Comparison of ENCODE assay signal across 24 mouse cellular contexts in the genomic region with DNA sequence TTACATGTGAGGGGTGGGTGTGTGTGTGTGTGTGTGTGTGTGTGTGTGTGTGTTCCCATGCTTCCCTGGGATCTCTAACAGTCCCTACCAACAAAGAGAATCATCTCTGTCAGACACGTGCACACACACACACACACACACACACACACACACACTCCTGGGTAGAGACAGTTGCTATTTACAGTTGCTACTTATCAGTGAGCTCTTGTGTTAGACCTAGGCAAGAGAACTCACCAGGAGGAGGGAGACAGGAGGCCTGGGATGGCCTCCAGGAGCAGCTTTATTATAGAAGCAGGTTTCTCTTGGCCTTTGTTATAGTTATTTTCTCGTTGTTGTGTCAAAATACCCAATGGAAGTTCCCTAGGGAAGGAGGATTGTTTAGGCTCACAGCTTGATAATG.
DNase-seq lines count a peak whose midpoint lies in the region; ATAC-seq and TF ChIP-seq lines count a peak whose summit lies in the region.
"Had no signal": no experiment of that assay in that cellular context is flagged by ENCODE, and none has a peak within 500 bp of the region (broad histone marks: within the 10 kb centered on the region; RNA-seq: fewer than 3 reads in every experiment).

No protein-coding gene starts in this region.

- no peaks in the 10 kb centered on the region for H3K27me3 ChIP-seq in heart, embryonic 12.5 days (replicated peaks)
- H3K27me3 ChIP-seq in heart, embryonic 11.5 days (ENCODE audit: control insufficient read depth, insufficient read depth, low read length), result no peaks in the 10 kb centered on the region
- H3K27me3 ChIP-seq: embryonic facial prominence, embryonic 13.5 days; embryonic facial prominence, embryonic 15.5 days; forebrain, embryonic 12.5 days had no signal

- no peak overlapping the region for H3K27ac ChIP-seq in heart, embryonic 12.5 days (ENCODE audit: poor library complexity, severe bottlenecking)
- H3K27ac ChIP-seq in heart, embryonic 11.5 days (ENCODE audit: low read depth, low read length), result no peak overlapping the region
- H3K27ac ChIP-seq in layer of hippocampus, adult 2 months, result no peak overlapping the region
- H3K27ac ChIP-seq: embryonic facial prominence, embryonic 13.5 days; embryonic facial prominence, embryonic 15.5 days; forebrain, embryonic 10.5 days; forebrain, embryonic 12.5 days had no signal

- WGBS in heart, embryonic 12.5 days, result 42% methylated on average over 2 of the region's 2 CpGs
- 38% methylated on average over 2 of the region's 2 CpGs for WGBS in heart, embryonic 11.5 days (ENCODE audit: insufficient replicate concordance)

- no peak for TF ChIP-seq CTCF in layer of hippocampus, adult 2 months (conservative IDR thresholded peaks at IDR 0.05)

- H3K36me3 ChIP-seq in heart, embryonic 12.5 days, result no peaks in the 10 kb centered on the region
- H3K36me3 ChIP-seq in heart, embryonic 11.5 days (ENCODE audit: control insufficient read depth, insufficient read depth, low read length), result no peaks in the 10 kb centered on the region
- H3K36me3 ChIP-seq: embryonic facial prominence, embryonic 13.5 days; embryonic facial prominence, embryonic 15.5 days; forebrain, embryonic 10.5 days; forebrain, embryonic 12.5 days had no signal

- DNase-seq in heart, adult 18-20 months, result peak; percentile 36 to 40
- DNase-seq in heart, adult 9 months (ENCODE audit: low spot score in 2 of 2), result peak; percentile 11 to 21
- peak; percentile 19 to 40 for DNase-seq in heart, postnatal 10 days
- peak; percentile 15 for DNase-seq in heart, postnatal 4 days
- no peak for DNase-seq in frontal cortex, postnatal 10 days (ENCODE audit: low spot score in 2 of 2)
- no peak for DNase-seq in layer of hippocampus, adult 2 months (ENCODE audit: low spot score in 2 of 2)
- DNase-seq: adrenal gland, adult 2 months; adrenal gland, postnatal 10 days; adrenal gland, postnatal 25 days; cerebellum, adult 11 months; cerebellum, adult 18-20 months; cerebellum, adult 8-10 months; cerebellum, adult 9-11 months; cerebellum, postnatal 14 days; cerebellum, postnatal 36 days; embryo, embryonic 11 days had no signal

- no peak overlapping the region for H3K4me2 ChIP-seq in heart, embryonic 12.5 days
- no peak overlapping the region for H3K4me2 ChIP-seq in heart, embryonic 11.5 days
- H3K4me2 ChIP-seq: embryonic facial prominence, embryonic 13.5 days; embryonic facial prominence, embryonic 15.5 days; forebrain, embryonic 12.5 days had no signal

- no peaks in the 10 kb centered on the region for H3K4me1 ChIP-seq in heart, embryonic 12.5 days (replicated peaks)
- no peaks in the 10 kb centered on the region for H3K4me1 ChIP-seq in heart, embryonic 11.5 days (ENCODE audit: control insufficient read depth, insufficient read depth, low read length)
- H3K4me1 ChIP-seq: embryonic facial prominence, embryonic 13.5 days; embryonic facial prominence, embryonic 15.5 days had no signal

- intact Hi-C loops in heart, postnatal 10 days (cut with DNase I), result no loop called here

- no peaks in the 10 kb centered on the region for H3K9me3 ChIP-seq in heart, embryonic 12.5 days (replicated peaks)
- no peaks in the 10 kb centered on the region for H3K9me3 ChIP-seq in heart, embryonic 11.5 days (replicated peaks; ENCODE audit: control insufficient read depth, low read length)
- H3K9me3 ChIP-seq: embryonic facial prominence, embryonic 13.5 days; embryonic facial prominence, embryonic 15.5 days; forebrain, embryonic 10.5 days; forebrain, embryonic 12.5 days had no signal

- H3K9ac ChIP-seq in heart, embryonic 12.5 days, result no peak overlapping the region
- H3K9ac ChIP-seq in heart, embryonic 11.5 days (ENCODE audit: low read depth, low read length), result no peak overlapping the region
- H3K9ac ChIP-seq: embryonic facial prominence, embryonic 13.5 days; embryonic facial prominence, embryonic 15.5 days; forebrain, embryonic 12.5 days had no signal

- ATAC-seq in heart, embryonic 12.5 days (ENCODE audit: insufficient number of reproducible peaks, low FRiP score), result no peak
- no peak for ATAC-seq in heart, embryonic 11.5 days (replicated peaks; ENCODE audit: insufficient number of reproducible peaks, low FRiP score, low TSS enrichment)
- ATAC-seq: forebrain, embryonic 14.5 days had no signal

- H3K4me3 ChIP-seq in heart, embryonic 12.5 days, result no peak overlapping the region
- no peak overlapping the region for H3K4me3 ChIP-seq in heart, embryonic 11.5 days (ENCODE audit: low read depth, low read length)
- no peak overlapping the region for H3K4me3 ChIP-seq in layer of hippocampus, adult 2 months
- H3K4me3 ChIP-seq: embryonic facial prominence, embryonic 13.5 days; embryonic facial prominence, embryonic 15.5 days; erythroblast, embryonic 14.5 days; forebrain, embryonic 10.5 days; forebrain, embryonic 12.5 days had no signal

Comparison
In these comparisons a context has a peak if more than half of its experiments do, and no peak if none do; other contexts are left out.
1. DNase-seq: peak in heart, adult 18-20 months (2 of 2), heart, adult 9 months (2 of 2), heart, postnatal 10 days (2 of 2) and heart, postnatal 4 days (single experiment); none in frontal cortex, postnatal 10 days (0 of 2) and layer of hippocampus, adult 2 months (0 of 2).